Mouse (Mus musculus): ENCODE measurements around the gene Ptprr.

DNA sequence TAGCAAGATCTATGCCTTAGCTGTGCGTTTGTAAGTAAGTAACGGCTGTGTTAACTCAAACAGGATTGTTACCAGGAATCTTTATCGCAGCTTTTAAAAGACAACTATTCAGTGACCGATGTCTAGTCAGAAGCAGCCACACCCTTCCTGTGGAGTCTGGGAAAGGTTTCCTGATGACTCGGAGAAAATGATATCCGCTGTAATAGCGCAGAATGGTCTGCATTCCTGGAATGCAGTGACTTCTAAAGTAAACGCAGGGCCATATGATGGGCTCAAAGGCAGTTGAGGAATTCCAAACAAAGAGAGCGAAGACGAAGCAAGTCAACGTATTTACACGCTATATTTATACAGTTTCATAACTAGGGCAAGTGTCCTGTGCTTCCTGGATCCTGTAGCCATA is 279.8 kb downstream of the Ptprr start:
- TF ChIP-seq CTCF (conservative IDR thresholded peaks at IDR 0.05; ENCODE audit: insufficient read depth, insufficient read length, low read depth, low read length), result no peak
- TF ChIP-seq POLR2A (IDR thresholded peaks at IDR 0.05; ENCODE audit: low read depth, low read length), result no peak
